Mouse (Mus musculus) embryonic fibroblast, embryonic 13.5 days (primary cell): Measurements from ENCODE around the gene Upb1. TPM values are rescaled to one million over a fixed set of nuclear protein-coding genes. Genes with fewer than 3 reads are reported as not detected.

Source experiments
- H3K27ac ChIP-seq: 2 replicates; pipeline ENCODE4 v1.5.1; 2012; ENCODE audit warnings: low read length, control low read depth, inconsistent platforms; ENCODE audit not compliant: insufficient read depth
- H3K4me1 ChIP-seq: 2 replicates; pipeline ENCODE4 v1.6.1; 2011; ENCODE audit warnings: low read length; ENCODE audit not compliant: control insufficient read depth, insufficient read depth
- H3K4me3 ChIP-seq: 2 replicates; pipeline ENCODE4 v1.5.1; 2011; ENCODE audit warnings: mild to moderate bottlenecking, control low read depth, low read length; ENCODE audit not compliant: insufficient read depth
- CTCF ChIP-seq: IDR thresholded peaks from 2 replicates; pipeline ENCODE4 v1.5.1; 2011; ENCODE audit warnings: mild to moderate bottlenecking, control low read depth, low read length, moderate library complexity, borderline replicate concordance; ENCODE audit not compliant: insufficient read depth
- POLR2A ChIP-seq: IDR thresholded peaks from 2 replicates; pipeline ENCODE4 v1.6.1; 2011; ENCODE audit warnings: low read depth, mild to moderate bottlenecking, control low read depth, low read length, moderate library complexity
- polyA plus RNA-seq: library from polyadenylated mRNA; stranded (reverse); fragments of >200 nt; gene quantifications from 2 replicates; pipeline ENCODE4 v1.2.4, GENCODE M21; 2011; ENCODE audit warnings: low read depth; ENCODE audit not compliant: missing spikeins, insufficient read length

Gene Upb1
- polyA plus RNA-seq, 1 experiment = not detected

GRCm38 (mm10) chr10:75487131-75487530 lies 86.2 kb downstream of the Upb1 start:
- no peaks in the 10 kb centered on the region for H3K4me1 ChIP-seq
- TF ChIP-seq CTCF (no peak), POLR2A (no peak)
- H3K27ac ChIP-seq = no peak overlapping the region
- no peak overlapping the region for H3K4me3 ChIP-seq

- Histone ChIP-seq H3K4me3 (no peak overlapping the region), H3K4me1 (no peaks in the 10 kb centered on the region), H3K27ac (no peak overlapping the region)
- TF ChIP-seq POLR2A (no peak), CTCF (no peak)
Observed at GRCm38 (mm10) chr10:75489522-75489921, 88.6 kb downstream of the Upb1 start.

- no peak overlapping the region for H3K4me3 ChIP-seq
- H3K4me1 ChIP-seq = no peaks in the 10 kb centered on the region
- TF ChIP-seq CTCF (no peak), POLR2A (no peak)
- no peak overlapping the region for H3K27ac ChIP-seq
Observed at GRCm38 (mm10) chr10:75490731-75491130, 89.8 kb downstream of the Upb1 start.

Other genes with a start within 250 kb of the Upb1 start
- 39.0 and 39.2 TPM in 2 replicates for gene Specc1l, start 189.0 kb upstream of the Upb1 start, polyA plus RNA-seq
- gene Adora2a, start 84.2 kb upstream of the Upb1 start, polyA plus RNA-seq = 0.18 and 1.0 TPM in 2 replicates
- 277 and 317 TPM in 2 replicates for gene Snrpd3, start 116.4 kb downstream of the Upb1 start, polyA plus RNA-seq
- gene Gucd1, start 116.9 kb downstream of the Upb1 start, polyA plus RNA-seq = 16.1 and 18.1 TPM in 2 replicates
- 1.2 and 3.2 TPM in 2 replicates for gene Lrrc75b, start 159.2 kb downstream of the Upb1 start, polyA plus RNA-seq
- not detected in 2 replicates for gene Ggt1, start 160.5 kb downstream of the Upb1 start, polyA plus RNA-seq
- 0.53 and 0.88 TPM in 2 replicates for gene Ggt5, start 188.2 kb downstream of the Upb1 start, polyA plus RNA-seq
- 0.80 and 1.1 TPM in 2 replicates for gene Susd2, start 242.9 kb downstream of the Upb1 start, polyA plus RNA-seq